Mouse (Mus musculus): Measurements from ENCODE around the gene Eif2ak3.

DNA sequence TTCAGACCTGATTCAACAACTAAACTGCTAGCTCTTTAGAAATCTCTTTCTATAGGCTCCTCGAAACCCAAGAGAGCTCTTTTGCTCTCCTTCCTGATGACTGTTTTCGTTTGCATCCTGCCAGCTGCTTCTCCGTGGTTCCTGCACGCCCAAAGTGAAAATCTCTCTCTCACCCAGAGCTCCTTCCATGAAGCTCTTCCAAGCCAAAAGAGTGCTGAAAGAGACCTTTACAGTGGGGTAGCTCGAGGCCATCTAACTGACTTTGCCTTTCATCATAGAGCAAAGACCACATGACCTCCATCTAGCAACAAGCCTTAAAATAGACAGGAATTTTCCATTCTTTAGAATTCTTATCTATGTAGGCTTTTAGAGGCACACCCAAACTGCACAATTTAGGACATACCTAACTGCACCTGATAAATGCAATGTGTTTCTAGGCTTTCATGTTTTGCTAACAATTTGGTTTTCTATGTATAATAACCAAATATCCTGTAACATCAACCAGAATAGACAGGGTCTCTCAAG, 21.9 kb upstream of the Eif2ak3 start:
- TF ChIP-seq POLR2A (IDR thresholded peaks at IDR 0.05; ENCODE audit: borderline replicate concordance, low read depth, low read length): no peak
- no peak for TF ChIP-seq CTCF (IDR thresholded peaks at IDR 0.05; ENCODE audit: low read depth, low read length)

Data from bone marrow macrophage, adult 2 months (primary cell).